10 mouse cellular contexts compared by ENCODE assay signal in genomic region chr9:107508266-107508665, GRCm38 (mm10). TPM values are rescaled to one million over a fixed set of nuclear protein-coding genes. Genes with fewer than 3 reads are reported as not detected.
DNase-seq lines count a peak whose midpoint lies in the region; ATAC-seq and TF ChIP-seq lines count a peak whose summit lies in the region.
"Had no signal": no experiment of that assay in that cellular context is flagged by ENCODE, and none has a peak within 500 bp of the region (broad histone marks: within the 10 kb centered on the region; RNA-seq: fewer than 3 reads in every experiment).

No protein-coding gene starts in this region.

- WGBS in embryonic facial prominence, embryonic 14.5 days = 50% methylated on average over 10 of the region's 10 CpGs
- 62% methylated on average over 10 of the region's 10 CpGs for WGBS in embryonic facial prominence, embryonic 10.5 days
- WGBS in forebrain, postnatal 0 days = 25% methylated on average over 10 of the region's 10 CpGs
- WGBS in neural tube, embryonic 14.5 days = 40% methylated on average over 10 of the region's 10 CpGs
- 52% methylated on average over 10 of the region's 10 CpGs for WGBS in liver, postnatal 0 days (ENCODE audit: insufficient replicate concordance)
- WGBS in kidney, embryonic 15.5 days = 48% methylated on average over 10 of the region's 10 CpGs

- H3K4me1 ChIP-seq in embryonic facial prominence, embryonic 14.5 days (ENCODE audit: control insufficient read depth, insufficient read depth, low read length) = peaks cover 36% of the 10 kb centered on the region
- peaks cover 47% of the 10 kb centered on the region for H3K4me1 ChIP-seq in embryonic facial prominence, embryonic 10.5 days
- peaks cover 28% of the 10 kb centered on the region for H3K4me1 ChIP-seq in forebrain, postnatal 0 days (ENCODE audit: insufficient read depth)
- peaks cover 80% of the 10 kb centered on the region for H3K4me1 ChIP-seq in neural tube, embryonic 14.5 days (ENCODE audit: control insufficient read depth, insufficient read depth, low read length)
- no peaks in the 10 kb centered on the region for H3K4me1 ChIP-seq in liver, postnatal 0 days (ENCODE audit: insufficient read depth)
- peaks cover 59% of the 10 kb centered on the region for H3K4me1 ChIP-seq in kidney, embryonic 15.5 days

- H3K27me3 ChIP-seq in embryonic facial prominence, embryonic 14.5 days (replicated peaks; ENCODE audit: control insufficient read depth, insufficient read depth, low read length) = no peaks in the 10 kb centered on the region; the same call in 1 of the 2 replicates
- H3K27me3 ChIP-seq in embryonic facial prominence, embryonic 10.5 days (replicated peaks; ENCODE audit: low read depth, poor library complexity, severe bottlenecking) = 0 out of 2 replicates have a peak, but pooled peaks cover 24% of the 10 kb centered on the region
- H3K27me3 ChIP-seq in forebrain, postnatal 0 days (ENCODE audit: insufficient read depth, low read length) = no peaks in the 10 kb centered on the region
- H3K27me3 ChIP-seq in neural tube, embryonic 14.5 days (ENCODE audit: control insufficient read depth, insufficient read depth, low read length) = no peaks in the 10 kb centered on the region
- no peaks in the 10 kb centered on the region for H3K27me3 ChIP-seq in liver, postnatal 0 days (ENCODE audit: insufficient read depth, low read length)
- H3K27me3 ChIP-seq in kidney, embryonic 15.5 days = peaks cover 7% of the 10 kb centered on the region; the same call in 1 of the 2 replicates

- DNase-seq in embryonic facial prominence, embryonic 14.5 days (ENCODE audit: low spot score) = peak; percentile 20
- DNase-seq in embryonic facial prominence, embryonic 10.5 days (ENCODE audit: low spot score) = no peak
- DNase-seq in forebrain, postnatal 0 days = peak; percentile 81
- peak; percentile 51 to 69 for DNase-seq in layer of hippocampus, postnatal 10 days (ENCODE audit: low spot score in 2 of 2)
- no peak for DNase-seq in liver, postnatal 0 days
- DNase-seq: lung, embryonic 14.5 days had no signal

- no peak overlapping the region for H3K4me2 ChIP-seq in embryonic facial prominence, embryonic 14.5 days (ENCODE audit: low read depth, low read length)
- 0 out of 2 replicates have a peak overlapping the region, but pooled peaks have one; percentile 10 for H3K4me2 ChIP-seq in forebrain, postnatal 0 days (ENCODE audit: low read depth)
- H3K4me2 ChIP-seq in neural tube, embryonic 14.5 days (ENCODE audit: low read depth, low read length) = no peak overlapping the region
- no peak overlapping the region for H3K4me2 ChIP-seq in liver, postnatal 0 days (ENCODE audit: low read depth, low read length)
- no peak overlapping the region for H3K4me2 ChIP-seq in kidney, embryonic 15.5 days
- H3K4me2 ChIP-seq: lung, embryonic 14.5 days had no signal

- peak; percentile 61 for TF ChIP-seq CTCF in forebrain, postnatal 0 days (IDR thresholded peaks at IDR 0.05; ENCODE audit: low read depth)
- no peak for TF ChIP-seq CTCF in liver, postnatal 0 days (IDR thresholded peaks at IDR 0.05; ENCODE audit: low read depth)

- H3K9ac ChIP-seq in embryonic facial prominence, embryonic 14.5 days (ENCODE audit: low read depth, low read length) = no peak overlapping the region
- no peak overlapping the region for H3K9ac ChIP-seq in forebrain, postnatal 0 days
- H3K9ac ChIP-seq in neural tube, embryonic 14.5 days (replicated peaks; ENCODE audit: low read depth, low read length) = no peak overlapping the region
- H3K9ac ChIP-seq in liver, postnatal 0 days (replicated peaks) = no peak overlapping the region
- H3K9ac ChIP-seq in kidney, embryonic 15.5 days = no peak overlapping the region
- H3K9ac ChIP-seq: lung, embryonic 14.5 days had no signal

- no peak overlapping the region for H3K4me3 ChIP-seq in embryonic facial prominence, embryonic 14.5 days (ENCODE audit: low read depth, low read length)
- H3K4me3 ChIP-seq in embryonic facial prominence, embryonic 10.5 days = no peak overlapping the region
- H3K4me3 ChIP-seq in forebrain, postnatal 0 days (ENCODE audit: low read depth, low read length) = no peak overlapping the region
- H3K4me3 ChIP-seq in neural tube, embryonic 14.5 days (ENCODE audit: low read depth, low read length) = no peak overlapping the region
- H3K4me3 ChIP-seq in liver, postnatal 0 days (ENCODE audit: low read depth, low read length) = no peak overlapping the region
- H3K4me3 ChIP-seq in kidney, embryonic 15.5 days (replicated peaks) = no peak overlapping the region

- no peaks in the 10 kb centered on the region for H3K9me3 ChIP-seq in embryonic facial prominence, embryonic 14.5 days (ENCODE audit: control insufficient read depth, low read length)
- H3K9me3 ChIP-seq in embryonic facial prominence, embryonic 10.5 days = no peaks in the 10 kb centered on the region
- no peaks in the 10 kb centered on the region for H3K9me3 ChIP-seq in forebrain, postnatal 0 days (ENCODE audit: low read length)
- H3K9me3 ChIP-seq in neural tube, embryonic 14.5 days (ENCODE audit: control insufficient read depth, low read length) = no peaks in the 10 kb centered on the region
- H3K9me3 ChIP-seq in liver, postnatal 0 days (ENCODE audit: low read length) = no peaks in the 10 kb centered on the region
- no peaks in the 10 kb centered on the region for H3K9me3 ChIP-seq in kidney, embryonic 15.5 days (replicated peaks)

- no peaks in the 10 kb centered on the region for H3K36me3 ChIP-seq in embryonic facial prominence, embryonic 14.5 days (ENCODE audit: control insufficient read depth, insufficient read depth, low read length)
- no peaks in the 10 kb centered on the region for H3K36me3 ChIP-seq in embryonic facial prominence, embryonic 10.5 days (replicated peaks)
- no peaks in the 10 kb centered on the region for H3K36me3 ChIP-seq in forebrain, postnatal 0 days (ENCODE audit: insufficient read depth)
- no peaks in the 10 kb centered on the region for H3K36me3 ChIP-seq in neural tube, embryonic 14.5 days (ENCODE audit: control insufficient read depth, insufficient read depth, low read length)
- H3K36me3 ChIP-seq in liver, postnatal 0 days (replicated peaks; ENCODE audit: insufficient read depth, low read length) = no peaks in the 10 kb centered on the region
- no peaks in the 10 kb centered on the region for H3K36me3 ChIP-seq in kidney, embryonic 15.5 days

- 0 out of 2 replicates have a peak, but pooled peaks have one; percentile 17 for ATAC-seq in embryonic facial prominence, embryonic 14.5 days (ENCODE audit: low read depth)
- ATAC-seq in forebrain, postnatal 0 days = peak; percentile 88
- no peak for ATAC-seq in neural tube, embryonic 14.5 days (ENCODE audit: low read depth)
- ATAC-seq in monocyte, adult 5-6 weeks (replicated peaks; ENCODE audit: insufficient number of reproducible peaks, low FRiP score, low TSS enrichment, poor library complexity, severe bottlenecking) = no peak
- ATAC-seq in liver, postnatal 0 days = no peak
- no peak for ATAC-seq in kidney, embryonic 15.5 days (replicated peaks; ENCODE audit: low FRiP score)

- TF ChIP-seq EP300 in liver, postnatal 0 days (IDR thresholded peaks at IDR 0.05; ENCODE audit: low read depth) = no peak

- H3K27ac ChIP-seq in embryonic facial prominence, embryonic 14.5 days (replicated peaks; ENCODE audit: low read depth, low read length) = no peak overlapping the region
- H3K27ac ChIP-seq in embryonic facial prominence, embryonic 10.5 days (replicated peaks) = no peak overlapping the region
- H3K27ac ChIP-seq in forebrain, postnatal 0 days (ENCODE audit: low read depth, low read length) = no peak overlapping the region
- peak overlapping the region; percentile 7 for H3K27ac ChIP-seq in neural tube, embryonic 14.5 days (ENCODE audit: low read depth, low read length)
- H3K27ac ChIP-seq in liver, postnatal 0 days (ENCODE audit: low read depth) = no peak overlapping the region
- no peak overlapping the region for H3K27ac ChIP-seq in kidney, embryonic 15.5 days

RNA-seq across cellular contexts. Expression of gene Tmem115, which starts 25.5 kb away (rescaled TPM):
- 53.1 and 56.1 TPM in 2 replicates for polyA plus RNA-seq in embryonic facial prominence, embryonic 14.5 days (2014; fragmentation: Nextera tagmentation; extraction: Ambion mirVana)
- 37.9 and 39.3 TPM in 2 replicates for polyA plus RNA-seq in embryonic facial prominence, embryonic 10.5 days (2016; fragmentation: Nextera tagmentation; extraction: Ambion mirVana)
- total RNA-seq in forebrain, postnatal 0 days (2014; rRNA removed) = 44.3 and 51.4 TPM in 2 replicates
- 49.7 and 50.4 TPM in 2 replicates for polyA plus RNA-seq in forebrain, postnatal 0 days (2015; fragmentation: Nextera tagmentation; extraction: Ambion mirVana)
- 10 to 100 TPM; 33.2 to 33.3 TPM for total RNA-seq in layer of hippocampus, postnatal 10 days (2021)
- polyA plus RNA-seq in neural tube, embryonic 14.5 days (2014; fragmentation: Nextera tagmentation; extraction: Ambion mirVana) = 47.7 and 48.7 TPM in 2 replicates
- 19.0 to 26.5 TPM (median 21.7 TPM) in 3 replicates for total RNA-seq in monocyte, adult 5-6 weeks (2017)
- polyA plus RNA-seq in liver, postnatal 0 days (2015; fragmentation: Nextera tagmentation; extraction: Ambion mirVana) = 15.7 and 17.9 TPM in 2 replicates
- 45.0 and 49.4 TPM in 2 replicates for polyA plus RNA-seq in kidney, embryonic 15.5 days (2015; fragmentation: Nextera tagmentation; extraction: Ambion mirVana)

RNA-seq across cellular contexts. Expression of gene Cyb561d2, which starts 33.7 kb away (rescaled TPM):
- 24.7 and 27.0 TPM in 2 replicates for polyA plus RNA-seq in embryonic facial prominence, embryonic 14.5 days (2014; fragmentation: Nextera tagmentation; extraction: Ambion mirVana)
- polyA plus RNA-seq in embryonic facial prominence, embryonic 10.5 days (2016; fragmentation: Nextera tagmentation; extraction: Ambion mirVana) = 16.4 and 16.7 TPM in 2 replicates
- total RNA-seq in forebrain, postnatal 0 days (2014; rRNA removed) = 36.0 and 42.7 TPM in 2 replicates
- polyA plus RNA-seq in forebrain, postnatal 0 days (2015; fragmentation: Nextera tagmentation; extraction: Ambion mirVana) = 47.0 and 48.3 TPM in 2 replicates
- total RNA-seq in layer of hippocampus, postnatal 10 days (2021) = 10 to 100 TPM; 17.7 to 19.5 TPM
- polyA plus RNA-seq in neural tube, embryonic 14.5 days (2014; fragmentation: Nextera tagmentation; extraction: Ambion mirVana) = 42.2 and 46.7 TPM in 2 replicates
- 8.0 to 27.2 TPM (median 14.4 TPM) in 3 replicates for total RNA-seq in monocyte, adult 5-6 weeks (2017)
- 18.5 and 19.6 TPM in 2 replicates for polyA plus RNA-seq in liver, postnatal 0 days (2015; fragmentation: Nextera tagmentation; extraction: Ambion mirVana)
- 31.5 and 33.9 TPM in 2 replicates for polyA plus RNA-seq in kidney, embryonic 15.5 days (2015; fragmentation: Nextera tagmentation; extraction: Ambion mirVana)

RNA-seq across cellular contexts. Expression of gene Nprl2, which starts 33.8 kb away (rescaled TPM):
- 35.0 and 35.4 TPM in 2 replicates for polyA plus RNA-seq in embryonic facial prominence, embryonic 14.5 days (2014; fragmentation: Nextera tagmentation; extraction: Ambion mirVana)
- 35.2 and 39.4 TPM in 2 replicates for polyA plus RNA-seq in embryonic facial prominence, embryonic 10.5 days (2016; fragmentation: Nextera tagmentation; extraction: Ambion mirVana)
- 59.9 and 73.3 TPM in 2 replicates for total RNA-seq in forebrain, postnatal 0 days (2014; rRNA removed)
- 65.9 and 70.4 TPM in 2 replicates for polyA plus RNA-seq in forebrain, postnatal 0 days (2015; fragmentation: Nextera tagmentation; extraction: Ambion mirVana)
- 10 to 100 TPM; 31.1 to 33.1 TPM for total RNA-seq in layer of hippocampus, postnatal 10 days (2021)
- polyA plus RNA-seq in neural tube, embryonic 14.5 days (2014; fragmentation: Nextera tagmentation; extraction: Ambion mirVana) = 71.5 and 74.9 TPM in 2 replicates
- total RNA-seq in monocyte, adult 5-6 weeks (2017) = 17.4 to 20.5 TPM (median 18.7 TPM) in 3 replicates
- 8.5 TPM in 2 replicates for polyA plus RNA-seq in liver, postnatal 0 days (2015; fragmentation: Nextera tagmentation; extraction: Ambion mirVana)
- polyA plus RNA-seq in kidney, embryonic 15.5 days (2015; fragmentation: Nextera tagmentation; extraction: Ambion mirVana) = 44.4 and 46.8 TPM in 2 replicates

RNA-seq across cellular contexts. Expression of gene Zmynd10, which starts 38.8 kb away (rescaled TPM):
- 2.8 and 8.2 TPM in 2 replicates for polyA plus RNA-seq in embryonic facial prominence, embryonic 14.5 days (2014; fragmentation: Nextera tagmentation; extraction: Ambion mirVana)
- 0.97 and 1.2 TPM in 2 replicates for polyA plus RNA-seq in embryonic facial prominence, embryonic 10.5 days (2016; fragmentation: Nextera tagmentation; extraction: Ambion mirVana)
- 6.4 and 11.6 TPM in 2 replicates for total RNA-seq in forebrain, postnatal 0 days (2014; rRNA removed)
- 5.9 and 7.0 TPM in 2 replicates for polyA plus RNA-seq in forebrain, postnatal 0 days (2015; fragmentation: Nextera tagmentation; extraction: Ambion mirVana)
- total RNA-seq in layer of hippocampus, postnatal 10 days (2021) = 1 to 10 TPM; 3.4 to 4.1 TPM
- 1.2 and 2.0 TPM in 2 replicates for polyA plus RNA-seq in neural tube, embryonic 14.5 days (2014; fragmentation: Nextera tagmentation; extraction: Ambion mirVana)
- 3.2 to 4.0 TPM in 2 of 3 replicates, not detected in the other for total RNA-seq in monocyte, adult 5-6 weeks (2017)
- polyA plus RNA-seq in liver, postnatal 0 days (2015; fragmentation: Nextera tagmentation; extraction: Ambion mirVana) = 0.59 and 0.73 TPM in 2 replicates
- 1.2 and 2.9 TPM in 2 replicates for polyA plus RNA-seq in kidney, embryonic 15.5 days (2015; fragmentation: Nextera tagmentation; extraction: Ambion mirVana)
- total RNA-seq: neutrophil, adult 5-6 weeks had no signal

RNA-seq across cellular contexts. Expression of gene Rassf1, which starts 43.1 kb away (rescaled TPM):
- polyA plus RNA-seq in embryonic facial prominence, embryonic 14.5 days (2014; fragmentation: Nextera tagmentation; extraction: Ambion mirVana) = 66.5 and 66.8 TPM in 2 replicates
- 45.3 and 46.5 TPM in 2 replicates for polyA plus RNA-seq in embryonic facial prominence, embryonic 10.5 days (2016; fragmentation: Nextera tagmentation; extraction: Ambion mirVana)
- total RNA-seq in forebrain, postnatal 0 days (2014; rRNA removed) = 21.7 and 25.2 TPM in 2 replicates
- 26.6 and 33.3 TPM in 2 replicates for polyA plus RNA-seq in forebrain, postnatal 0 days (2015; fragmentation: Nextera tagmentation; extraction: Ambion mirVana)
- total RNA-seq in layer of hippocampus, postnatal 10 days (2021) = 10 to 100 TPM; 18.3 to 18.6 TPM
- 34.1 and 34.9 TPM in 2 replicates for polyA plus RNA-seq in neural tube, embryonic 14.5 days (2014; fragmentation: Nextera tagmentation; extraction: Ambion mirVana)
- 67.8 to 117 TPM (median 83.9 TPM) in 3 replicates for total RNA-seq in monocyte, adult 5-6 weeks (2017)
- polyA plus RNA-seq in liver, postnatal 0 days (2015; fragmentation: Nextera tagmentation; extraction: Ambion mirVana) = 12.4 and 15.1 TPM in 2 replicates
- polyA plus RNA-seq in kidney, embryonic 15.5 days (2015; fragmentation: Nextera tagmentation; extraction: Ambion mirVana) = 61.7 and 63.4 TPM in 2 replicates

Comparison
In these comparisons a context has a peak if more than half of its experiments do, and no peak if none do; other contexts are left out.
1. DNase-seq: peak in embryonic facial prominence, embryonic 14.5 days (single experiment), forebrain, postnatal 0 days (single experiment) and layer of hippocampus, postnatal 10 days (2 of 2); none in embryonic facial prominence, embryonic 10.5 days (single experiment) and liver, postnatal 0 days (single experiment).
2. ATAC-seq: peak in embryonic facial prominence, embryonic 14.5 days (single experiment) and forebrain, postnatal 0 days (single experiment); none in neural tube, embryonic 14.5 days (single experiment), monocyte, adult 5-6 weeks (single experiment), liver, postnatal 0 days (single experiment) and kidney, embryonic 15.5 days (single experiment).